Mouse (Mus musculus): ENCODE measurements around the gene Higd1b.

The Higd1b gene

GRCm38 (mm10) chr11:102835549-102835948 lies at the start of gene Higd1b:
Gene Higd1b, plus strand, starts transcription at chr11:102835849.
- in situ Hi-C loops (cut with MboI, MseI): no loop called here

GRCm38 (mm10) chr11:102787688-102788177 lies 47.9 kb upstream of the Higd1b start:
- in situ Hi-C loops (cut with MboI, MseI): no loop called here

GRCm38 (mm10) chr11:102791682-102792445 lies 43.8 kb upstream of the Higd1b start:
- in situ Hi-C loops (cut with MboI, MseI): no loop called here

GRCm38 (mm10) chr11:102794157-102794556 lies 41.5 kb upstream of the Higd1b start:
- in situ Hi-C loops (cut with MboI, MseI): no loop called here

- in situ Hi-C loops (cut with MboI, MseI): no loop called here
These were observed 32.2 kb upstream of the Higd1b start for GRCm38 (mm10) chr11:102803453-102803852.

GRCm38 (mm10) chr11:102808246-102808645 lies 27.4 kb upstream of the Higd1b start:
- in situ Hi-C loops (cut with MboI, MseI): no loop called here

GRCm38 (mm10) chr11:102810721-102811485 lies 24.7 kb upstream of the Higd1b start:
- in situ Hi-C loops (cut with MboI, MseI): no loop called here

- in situ Hi-C loops (cut with MboI, MseI): no loop called here
These were observed 20.8 kb upstream of the Higd1b start for GRCm38 (mm10) chr11:102814881-102815280.

GRCm38 (mm10) chr11:102818121-102819020 lies 17.3 kb upstream of the Higd1b start:
- in situ Hi-C loops (cut with MboI, MseI): no loop called here

GRCm38 (mm10) chr11:102819021-102819782 lies 16.4 kb upstream of the Higd1b start, which contains the start of gene Gjc1:
Gene Gjc1, minus strand, starts transcription at chr11:102819700.
- in situ Hi-C loops (cut with MboI, MseI): no loop called here

- in situ Hi-C loops (cut with MboI, MseI): no loop called here
These were observed 15.8 kb upstream of the Higd1b start for GRCm38 (mm10) chr11:102819783-102820385.

- in situ Hi-C loops (cut with MboI, MseI): no loop called here
These were observed 15.2 kb upstream of the Higd1b start for GRCm38 (mm10) chr11:102820432-102820831.

- in situ Hi-C loops (cut with MboI, MseI): no loop called here
These were observed 14.4 kb upstream of the Higd1b start for GRCm38 (mm10) chr11:102821231-102821630.

- in situ Hi-C loops (cut with MboI, MseI): no loop called here
These were observed 9.2 kb upstream of the Higd1b start for GRCm38 (mm10) chr11:102826476-102826875.

GRCm38 (mm10) chr11:102827097-102827496 lies 8.6 kb upstream of the Higd1b start:
- in situ Hi-C loops (cut with MboI, MseI): no loop called here

GRCm38 (mm10) chr11:102830276-102830675 lies 5.4 kb upstream of the Higd1b start:
- in situ Hi-C loops (cut with MboI, MseI): no loop called here

GRCm38 (mm10) chr11:102832700-102833297 lies 2.9 kb upstream of the Higd1b start:
- in situ Hi-C loops (cut with MboI, MseI): no loop called here

GRCm38 (mm10) chr11:102834219-102834618 lies 1.4 kb upstream of the Higd1b start:
- in situ Hi-C loops (cut with MboI, MseI): no loop called here

GRCm38 (mm10) chr11:102836146-102836545 lies 497 bp downstream of the Higd1b start:
- in situ Hi-C loops (cut with MboI, MseI): no loop called here

- in situ Hi-C loops (cut with MboI, MseI): no loop called here
These were observed 1.7 kb downstream of the Higd1b start for GRCm38 (mm10) chr11:102837385-102837784.

All from T-helper 1 cell (primary cell).